Mouse (Mus musculus) intestine, embryonic 16.5 days (tissue): ENCODE data around the gene Mindy4. TPM values are rescaled to one million over a fixed set of nuclear protein-coding genes. Genes with fewer than 3 reads are reported as not detected.

Experiments
- ATAC-seq: fragments of 200-750 bp; cut with Nextera tagmentation; 2 replicates; pipeline ENCODE4 v1.8.0; 2017; ENCODE audit warnings: moderate TSS enrichment, moderate library complexity
- H3K27ac ChIP-seq: fragments of 300-500 bp; sonication (generic); 2 replicates; pipeline ENCODE4 v1.5.1; 2014; ENCODE audit warnings: mild to moderate bottlenecking, low read length
- H3K27me3 ChIP-seq: fragments of 300-500 bp; sonication (generic); replicated peaks from 2 replicates; pipeline ENCODE4 v1.6.1; 2014; ENCODE audit warnings: low read length, control low read depth, mixed read lengths; ENCODE audit not compliant: control insufficient read depth, insufficient read depth
- H3K36me3 ChIP-seq: fragments of 300-500 bp; sonication (generic); 2 replicates; pipeline ENCODE4 v1.6.1; 2014; ENCODE audit warnings: low read length, control low read depth; ENCODE audit not compliant: control insufficient read depth, insufficient read depth
- H3K4me1 ChIP-seq: fragments of 300-500 bp; sonication (generic); 2 replicates; pipeline ENCODE4 v1.6.1; 2014; ENCODE audit warnings: low read length, control low read depth, mixed read lengths; ENCODE audit not compliant: control insufficient read depth, insufficient read depth
- H3K4me2 ChIP-seq: fragments of 300-500 bp; sonication (generic); 2 replicates; pipeline ENCODE4 v1.6.1; 2014; ENCODE audit warnings: low read depth, low read length, control low read depth
- H3K4me3 ChIP-seq: fragments of 300-500 bp; sonication (generic); 2 replicates; pipeline ENCODE4 v1.5.1; 2014; ENCODE audit warnings: mild to moderate bottlenecking, low read length
- H3K9ac ChIP-seq: fragments of 300-500 bp; sonication (generic); 2 replicates; pipeline ENCODE4 v1.6.1; 2014; ENCODE audit warnings: low read depth, low read length
- H3K9me3 ChIP-seq: fragments of 300-500 bp; sonication (generic); 2 replicates; pipeline ENCODE4 v1.6.1; 2016; ENCODE audit warnings: low read length, control low read depth; ENCODE audit not compliant: control insufficient read depth
- WGBS: fragments of 180-500 bp; shearing (Covaris S2); extraction: QIAGEN DNeasy Blood & Tissue Kit; methylation state at CpG from one replicate; pipeline ENCODE4 v1.1.7; 2014; 5-methylcytosine and 5-hydroxymethylcytosine counted together
- microRNA-seq: library from miRNA; unstranded; fragments of <30 nt; microRNA quantifications from one replicate; pipeline ENCODE4, GENCODE M21; 2016
- polyA plus RNA-seq: library from polyadenylated mRNA; unstranded; fragments of >200 nt; fragmentation: Nextera tagmentation; extraction: Ambion mirVana; gene quantifications from 2 replicates; pipeline ENCODE4 v1.2.1, GENCODE M21; 2015

Gene Mindy4
- polyA plus RNA-seq, 1 experiment from 2014 or later, result 5.8 TPM

DNA sequence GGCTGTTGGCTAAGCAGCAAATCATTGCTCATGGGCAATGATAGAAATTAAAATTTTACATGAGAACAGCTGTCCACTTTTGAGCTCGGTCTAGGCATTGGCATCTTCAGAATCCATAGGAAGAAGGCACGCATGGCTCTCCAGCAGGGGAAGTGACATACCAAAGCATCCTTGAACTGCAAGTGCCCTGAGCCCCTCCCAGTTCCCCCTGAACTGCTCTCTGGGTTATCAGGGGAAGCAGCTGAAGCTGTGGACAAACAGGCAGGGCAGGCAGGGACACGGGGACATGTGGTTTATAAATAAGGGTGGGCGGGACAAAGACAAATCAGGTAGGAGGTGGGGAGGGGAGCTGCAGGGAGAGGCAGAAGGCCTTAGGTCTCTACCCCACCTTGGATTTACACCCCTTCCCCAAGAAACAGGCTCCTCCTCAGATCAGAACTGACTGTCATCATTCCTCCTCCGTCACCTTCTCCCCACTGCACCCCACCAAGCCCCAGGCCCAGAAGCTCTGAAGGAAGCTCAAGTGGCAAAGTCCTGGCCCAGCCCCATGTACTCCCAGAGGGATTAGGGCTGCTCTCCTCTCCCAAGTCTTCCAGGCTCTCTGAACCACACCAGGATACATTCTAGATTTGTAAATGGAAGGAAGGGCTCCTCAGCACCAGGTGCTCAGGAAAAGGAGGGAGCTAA lies 153.0 kb downstream of the Mindy4 start:
- ATAC-seq, result peak; percentile 21
- H3K9me3 ChIP-seq, result no peaks in the 10 kb centered on the region
- WGBS, result 27% methylated on average over 5 of the region's 5 CpGs

DNA sequence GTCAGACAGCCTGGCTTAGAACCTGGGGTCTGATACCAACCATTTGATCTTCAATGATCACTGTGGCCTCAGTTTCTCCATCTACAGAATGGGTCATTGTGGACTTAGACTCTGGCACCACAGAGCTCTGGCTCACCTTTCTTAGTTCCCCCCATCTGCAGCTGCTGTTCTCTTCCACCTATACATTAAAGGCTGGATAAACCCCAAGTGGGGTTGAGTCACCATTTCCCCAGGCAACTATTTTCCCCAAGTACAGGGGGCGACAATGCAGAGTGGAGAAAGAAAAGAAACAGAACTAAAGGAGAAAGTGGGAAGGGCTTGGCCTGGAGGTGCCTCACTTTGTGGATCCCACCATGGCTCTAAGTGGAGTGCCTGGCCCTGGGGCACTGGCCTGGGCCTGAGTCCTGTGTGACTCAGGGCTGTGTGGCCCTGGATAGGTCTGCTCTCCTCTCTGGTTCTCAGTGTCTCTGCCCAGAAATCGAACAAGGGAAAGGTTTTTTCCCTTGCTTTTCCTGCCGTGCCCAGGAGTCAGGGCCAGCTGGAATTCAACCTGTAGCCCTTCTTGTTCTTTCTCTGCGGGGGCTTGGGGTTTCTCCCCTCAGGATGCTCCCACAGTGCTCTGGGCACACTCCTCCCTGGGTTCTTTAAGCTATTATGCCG lies 153.9 kb downstream of the Mindy4 start:
- Histone ChIP-seq H3K4me3 (no peak overlapping the region), H3K9ac (no peak overlapping the region), H3K9me3 (no peaks in the 10 kb centered on the region), H3K27ac (peak overlapping the region; percentile 81), H3K27me3 (no peaks in the 10 kb centered on the region), H3K36me3 (no peaks in the 10 kb centered on the region), H3K4me2 (no peak overlapping the region), H3K4me1 (peaks cover 16% of the 10 kb centered on the region)
- ATAC-seq, result peak; percentile 46
- 56% methylated on average over 5 of the region's 5 CpGs for WGBS

More for the DNA sequence above, 153.0 kb downstream of the Mindy4 start:
- H3K27me3 ChIP-seq, result no peaks in the 10 kb centered on the region
- no peak overlapping the region for H3K4me2 ChIP-seq
- no peak overlapping the region for H3K27ac ChIP-seq
- no peak overlapping the region for H3K4me3 ChIP-seq
- H3K36me3 ChIP-seq, result no peaks in the 10 kb centered on the region
- H3K9ac ChIP-seq, result no peak overlapping the region
- H3K4me1 ChIP-seq, result peaks cover 16% of the 10 kb centered on the region

DNA sequence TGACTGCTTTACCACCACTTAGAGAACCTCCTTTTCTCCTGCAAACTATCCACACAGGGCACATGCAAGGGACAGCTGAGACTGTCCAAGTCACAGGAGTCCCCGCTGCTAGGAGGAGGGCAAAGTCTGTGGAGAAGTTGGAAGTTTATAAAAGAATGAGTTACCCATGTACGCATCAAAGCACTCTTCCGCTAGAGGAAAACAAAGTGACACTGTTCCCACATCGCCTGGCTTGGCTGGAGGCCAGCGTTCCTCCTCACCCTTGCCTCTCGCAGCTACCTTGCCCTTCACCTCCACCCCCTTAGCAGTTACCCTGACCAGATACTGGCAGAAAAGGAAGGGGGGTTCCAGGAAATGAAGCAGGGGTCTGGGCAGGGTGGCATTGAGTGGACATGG lies 154.5 kb downstream of the Mindy4 start:
- Histone ChIP-seq H3K27ac (peak overlapping the region; percentile 81), H3K9me3 (no peaks in the 10 kb centered on the region), H3K4me2 (no peak overlapping the region), H3K27me3 (no peaks in the 10 kb centered on the region), H3K9ac (no peak overlapping the region), H3K4me1 (peaks cover 16% of the 10 kb centered on the region), H3K4me3 (no peak overlapping the region), H3K36me3 (no peaks in the 10 kb centered on the region)
- ATAC-seq, result peak; percentile 90
- 24% methylated on average over 6 of the region's 6 CpGs for WGBS

DNA sequence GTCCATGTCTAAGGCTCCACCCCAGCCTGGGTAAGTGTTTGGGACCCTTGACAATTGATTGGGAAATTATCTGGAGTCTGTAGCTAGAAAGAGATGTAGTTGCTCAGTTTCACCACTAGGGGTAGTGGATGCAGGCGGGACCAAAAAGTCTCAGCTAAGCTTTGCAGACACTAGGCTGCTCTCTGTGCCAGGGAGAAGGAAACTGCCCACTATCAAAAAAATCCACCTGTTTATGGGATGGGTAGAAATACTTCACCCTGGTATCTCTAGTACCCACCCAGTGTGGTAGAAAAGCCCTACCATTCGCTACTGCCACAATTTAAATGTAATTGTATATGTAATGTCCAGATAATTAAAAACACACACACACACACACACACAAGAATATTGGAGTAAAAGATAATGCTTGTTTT lies 155.6 kb downstream of the Mindy4 start:
- Histone ChIP-seq H3K4me2 (no peak overlapping the region), H3K9ac (no peak overlapping the region), H3K4me3 (no peak overlapping the region), H3K36me3 (no peaks in the 10 kb centered on the region), H3K27ac (no peak overlapping the region), H3K9me3 (no peaks in the 10 kb centered on the region), H3K4me1 (peaks cover 16% of the 10 kb centered on the region), H3K27me3 (no peaks in the 10 kb centered on the region)
- no peak for ATAC-seq
- WGBS, result 23% methylated on average over 2 of the region's 2 CpGs

DNA sequence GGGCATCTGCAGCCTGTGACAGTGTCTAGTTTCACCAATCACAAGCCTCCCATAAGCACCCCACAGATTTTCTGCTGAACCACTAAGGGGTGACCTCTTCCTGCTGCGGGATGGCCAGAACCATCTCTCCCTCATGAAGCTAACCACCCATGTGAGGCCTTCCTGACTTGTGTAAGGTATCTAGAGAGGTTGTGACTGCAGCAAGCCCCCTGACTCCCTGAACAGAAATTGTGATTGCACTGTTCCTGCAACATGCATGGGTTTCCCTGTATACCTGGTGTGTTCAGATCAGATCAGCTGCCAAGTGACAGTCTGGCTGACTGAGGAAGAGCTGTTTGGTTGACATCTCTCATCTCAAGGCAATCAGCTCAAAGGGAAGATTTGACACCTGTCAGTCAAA lies 159.5 kb downstream of the Mindy4 start:
- H3K36me3 ChIP-seq, result no peaks in the 10 kb centered on the region
- ATAC-seq, result no peak
- H3K9me3 ChIP-seq, result no peaks in the 10 kb centered on the region
- no peak overlapping the region for H3K27ac ChIP-seq
- 86% methylated on average over 1 of the region's 1 CpGs for WGBS
- no peak overlapping the region for H3K4me3 ChIP-seq
- no peaks in the 10 kb centered on the region for H3K27me3 ChIP-seq
- H3K9ac ChIP-seq, result no peak overlapping the region
- H3K4me2 ChIP-seq, result no peak overlapping the region
- peaks cover 8% of the 10 kb centered on the region for H3K4me1 ChIP-seq

DNA sequence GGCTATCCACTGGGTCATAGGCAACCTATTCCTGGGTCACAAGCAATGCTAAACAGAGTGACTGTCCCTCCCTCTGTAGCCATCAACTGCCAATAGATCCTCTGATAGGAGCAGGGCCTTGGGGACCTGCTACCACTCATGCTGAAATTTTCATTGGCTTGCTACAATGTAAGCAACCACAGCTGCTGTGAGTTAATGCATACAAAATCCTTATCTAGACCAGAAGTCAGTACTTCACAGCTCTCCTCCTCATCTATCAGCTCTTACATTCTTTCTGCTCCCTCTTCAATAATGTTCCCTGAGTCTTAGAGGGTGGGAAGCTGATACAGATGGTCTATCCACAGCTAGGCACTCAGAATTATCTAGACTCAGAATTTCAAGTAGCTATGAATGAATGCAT lies 163.9 kb downstream of the Mindy4 start:
- no peaks in the 10 kb centered on the region for H3K27me3 ChIP-seq
- ATAC-seq, result no peak
- no peak overlapping the region for H3K9ac ChIP-seq
- H3K9me3 ChIP-seq, result no peaks in the 10 kb centered on the region
- no peak overlapping the region for H3K4me3 ChIP-seq
- H3K27ac ChIP-seq, result no peak overlapping the region
- no peaks in the 10 kb centered on the region for H3K36me3 ChIP-seq
- H3K4me2 ChIP-seq, result no peak overlapping the region
- H3K4me1 ChIP-seq, result no peaks in the 10 kb centered on the region

Small RNAs within 50 kb of the gene (microRNA-seq; reads per million reads assigned to microRNA genes)
- gene Gm25458, result not detected

Other genes starting within 250 kb of the Mindy4 start
- 4.8 TPM in 2 replicates for gene Nod1, start 230.8 kb upstream of the Mindy4 start, polyA plus RNA-seq
- 9.6 and 13.2 TPM in 2 replicates for gene Ggct, start 210.4 kb upstream of the Mindy4 start, polyA plus RNA-seq
- gene Gars, start 165.4 kb upstream of the Mindy4 start, polyA plus RNA-seq, result 159 and 172 TPM in 2 replicates
- 0.22 TPM in 2 replicates for gene Crhr2, start 70.4 kb upstream of the Mindy4 start, polyA plus RNA-seq
- 0.33 TPM in 1 of 2 replicates, not detected in the other for gene Inmt, start 28.3 kb upstream of the Mindy4 start, polyA plus RNA-seq
- 21.8 and 23.2 TPM in 2 replicates for gene Aqp1, start 133.0 kb downstream of the Mindy4 start, polyA plus RNA-seq
- gene Ghrhr, start 172.9 kb downstream of the Mindy4 start, polyA plus RNA-seq, result 0.32 and 0.46 TPM in 2 replicates
- 3.8 and 4.4 TPM in 2 replicates for gene Adcyap1r1, start 248.6 kb downstream of the Mindy4 start, polyA plus RNA-seq